Mouse (Mus musculus) hindbrain, embryonic 12.5 days (tissue): Measurements from ENCODE around the gene Ffar4. TPM values are rescaled to one million over a fixed set of nuclear protein-coding genes. Genes with fewer than 3 reads are reported as not detected.

Source experiments
- ATAC-seq: fragments of 200-750 bp; cut with Nextera tagmentation; 2 replicates; pipeline ENCODE4 v1.8.0; 2017; ENCODE audit warnings: moderate TSS enrichment; ENCODE audit not compliant: low FRiP score
- H3K27ac ChIP-seq: fragments of 300-500 bp; sonication (generic); 2 replicates; pipeline ENCODE4 v1.5.1; 2016; ENCODE audit warnings: mild to moderate bottlenecking
- H3K27me3 ChIP-seq: fragments of 300-500 bp; sonication (generic); 2 replicates; pipeline ENCODE4 v1.6.1; 2016; ENCODE audit warnings: mild to moderate bottlenecking
- H3K36me3 ChIP-seq: fragments of 300-500 bp; sonication (generic); 2 replicates; pipeline ENCODE4 v1.6.1; 2016; ENCODE audit warnings: mild to moderate bottlenecking
- H3K4me1 ChIP-seq: fragments of 300-500 bp; sonication (generic); 2 replicates; pipeline ENCODE4 v1.6.1; 2016
- H3K4me2 ChIP-seq: fragments of 300-500 bp; sonication (generic); replicated peaks from 2 replicates; pipeline ENCODE4 v1.6.1; 2016; ENCODE audit warnings: mild to moderate bottlenecking
- H3K4me3 ChIP-seq: fragments of 300-500 bp; sonication (generic); 2 replicates; pipeline ENCODE4 v1.5.1; 2016; ENCODE audit warnings: mild to moderate bottlenecking
- H3K9ac ChIP-seq: fragments of 300-500 bp; sonication (generic); 2 replicates; pipeline ENCODE4 v1.6.1; 2016; ENCODE audit warnings: mild to moderate bottlenecking, moderate library complexity
- H3K9me3 ChIP-seq: fragments of 300-500 bp; sonication (generic); replicated peaks from 2 replicates; pipeline ENCODE4 v1.6.1; 2016; ENCODE audit warnings: mild to moderate bottlenecking
- WGBS: fragments of 180-500 bp; shearing (Covaris S2); methylation state at CpG from one replicate; pipeline ENCODE4 v1.1.7; 2016; 5-methylcytosine and 5-hydroxymethylcytosine counted together
- polyA plus RNA-seq: library from polyadenylated mRNA; unstranded; fragments of >200 nt; fragmentation: Nextera tagmentation; extraction: Ambion mirVana; gene quantifications from 2 replicates; pipeline ENCODE4 v1.2.1, GENCODE M21; 2016

Gene Ffar4
- polyA plus RNA-seq, 1 experiment from 2014 or later: not detected

DNA sequence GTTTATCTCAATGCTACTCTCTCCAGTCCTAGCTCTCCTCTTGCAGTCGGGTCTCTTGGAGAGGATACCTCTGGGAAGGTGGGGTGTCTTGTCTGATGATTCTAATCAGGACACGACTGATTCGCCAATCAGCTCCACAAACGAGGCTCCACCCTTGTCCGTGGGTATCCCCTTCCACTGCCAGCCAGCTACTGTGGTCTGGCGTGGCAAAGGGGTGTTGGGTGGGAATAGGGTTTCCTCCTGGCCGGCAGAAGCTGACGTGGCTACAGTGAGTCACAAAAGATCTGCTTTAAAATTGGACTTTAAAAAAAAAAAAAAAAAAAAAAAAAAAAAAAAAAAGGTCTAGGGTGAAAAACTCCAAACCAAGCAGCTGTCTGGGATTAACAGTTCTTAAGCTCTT lies 14.2 kb downstream of the Ffar4 start:
- no peak overlapping the region for H3K9ac ChIP-seq
- H3K4me2 ChIP-seq: no peak overlapping the region
- no peak for ATAC-seq
- H3K27ac ChIP-seq: no peak overlapping the region
- WGBS: 77% methylated on average over 8 of the region's 8 CpGs
- no peaks in the 10 kb centered on the region for H3K9me3 ChIP-seq
- no peak overlapping the region for H3K4me3 ChIP-seq
- H3K4me1 ChIP-seq: no peaks in the 10 kb centered on the region
- no peaks in the 10 kb centered on the region for H3K36me3 ChIP-seq
- H3K27me3 ChIP-seq: no peaks in the 10 kb centered on the region

DNA sequence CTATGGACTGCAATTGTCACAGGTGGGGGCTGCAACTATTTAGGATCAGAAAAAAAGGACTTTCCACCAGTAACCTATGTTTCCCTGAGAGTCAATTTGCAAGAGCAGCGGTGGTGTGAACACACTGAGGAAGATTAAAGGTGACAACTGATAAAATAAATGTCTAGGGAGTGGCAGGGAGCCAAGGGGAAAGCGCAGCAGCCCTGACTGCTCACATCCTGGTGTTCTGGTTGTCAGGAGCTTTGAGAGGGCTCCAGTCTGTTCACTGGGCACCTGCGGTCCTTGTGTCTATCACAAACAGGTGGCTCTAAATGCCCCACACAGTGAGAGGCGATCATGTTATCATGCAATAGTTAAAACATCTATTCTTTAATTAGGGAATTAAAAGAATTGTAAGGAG lies 15.7 kb downstream of the Ffar4 start:
- Histone ChIP-seq H3K4me2 (no peak overlapping the region), H3K4me3 (no peak overlapping the region), H3K9ac (no peak overlapping the region), H3K36me3 (no peaks in the 10 kb centered on the region), H3K9me3 (no peaks in the 10 kb centered on the region), H3K4me1 (no peaks in the 10 kb centered on the region), H3K27ac (no peak overlapping the region), H3K27me3 (no peaks in the 10 kb centered on the region)
- 70% methylated on average over 4 of the region's 4 CpGs for WGBS
- ATAC-seq: no peak

DNA sequence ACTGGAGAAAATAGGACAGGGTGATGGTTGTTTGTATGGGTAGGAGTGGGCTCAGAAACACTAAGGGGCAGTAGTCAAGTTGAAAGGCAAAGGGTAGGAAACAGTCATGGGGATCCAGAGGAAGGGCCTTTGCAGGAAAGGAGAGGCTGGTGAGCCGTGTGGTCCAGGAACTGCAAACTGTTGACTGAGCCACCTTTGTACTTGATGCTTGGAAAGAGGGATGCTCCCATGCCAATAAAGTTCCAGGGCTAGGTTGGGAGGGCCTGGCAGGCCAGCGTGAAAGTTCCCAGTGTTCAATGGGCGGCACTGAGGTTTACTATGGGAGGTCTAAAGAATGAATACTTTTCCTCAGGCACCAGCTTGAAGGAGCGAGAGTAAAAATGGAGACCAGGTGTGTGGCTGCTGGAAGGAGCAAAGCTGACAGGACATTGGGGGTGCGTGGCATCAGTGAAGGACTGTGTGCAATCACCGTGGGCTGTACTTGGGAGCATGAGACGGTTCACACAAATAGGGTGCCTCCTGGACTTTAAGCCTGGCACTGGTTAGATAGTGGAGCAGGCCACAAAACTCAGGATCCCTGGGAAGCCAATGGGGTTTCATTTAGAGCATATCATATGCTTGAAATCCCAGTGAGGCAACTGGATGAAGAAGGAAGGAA lies 18.1 kb downstream of the Ffar4 start:
- no peaks in the 10 kb centered on the region for H3K27me3 ChIP-seq
- ATAC-seq: no peak
- 94% methylated on average over 7 of the region's 7 CpGs for WGBS
- no peak overlapping the region for H3K9ac ChIP-seq
- H3K4me3 ChIP-seq: no peak overlapping the region
- no peaks in the 10 kb centered on the region for H3K4me1 ChIP-seq
- no peak overlapping the region for H3K4me2 ChIP-seq
- no peak overlapping the region for H3K27ac ChIP-seq
- no peaks in the 10 kb centered on the region for H3K9me3 ChIP-seq
- H3K36me3 ChIP-seq: no peaks in the 10 kb centered on the region

DNA sequence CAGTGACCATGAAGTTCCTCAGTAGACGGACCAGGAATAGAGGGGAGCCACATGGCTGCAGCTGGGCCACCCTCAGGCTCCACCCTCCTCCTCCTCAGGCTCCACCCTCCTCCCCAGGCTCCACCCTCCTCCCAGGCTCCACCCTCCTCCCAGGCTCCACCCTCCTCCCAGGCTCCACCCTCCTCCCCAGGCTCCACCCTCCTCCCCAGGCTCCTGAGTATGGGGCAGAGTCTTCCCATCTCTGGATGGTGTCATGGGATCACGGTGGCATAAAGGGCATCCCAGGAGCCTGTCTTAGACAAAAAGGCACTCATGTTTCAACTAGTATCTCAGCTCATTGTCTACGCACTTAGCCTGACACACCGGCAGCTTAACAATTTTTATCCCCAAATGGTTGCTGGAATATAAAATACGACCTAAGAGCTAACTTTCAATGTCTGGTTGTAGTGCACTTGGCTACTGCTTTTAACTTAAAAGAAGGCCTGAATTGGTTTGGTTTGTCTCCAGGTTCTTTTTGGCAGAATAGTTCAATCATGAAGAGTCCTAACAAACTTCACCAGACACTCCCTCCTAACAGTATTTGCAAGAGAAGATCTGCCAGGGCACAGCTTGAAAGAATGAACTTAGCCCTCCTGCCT lies 23.4 kb downstream of the Ffar4 start:
- ATAC-seq: no peak
- no peaks in the 10 kb centered on the region for H3K9me3 ChIP-seq
- 91% methylated on average over 5 of the region's 5 CpGs for WGBS
- H3K27me3 ChIP-seq: peaks cover 26% of the 10 kb centered on the region
- 0 out of 2 replicates have a peak, but pooled peaks cover 3% of the 10 kb centered on the region for H3K4me1 ChIP-seq
- no peak overlapping the region for H3K4me2 ChIP-seq
- H3K9ac ChIP-seq: no peak overlapping the region
- no peaks in the 10 kb centered on the region for H3K36me3 ChIP-seq
- H3K4me3 ChIP-seq: no peak overlapping the region
- H3K27ac ChIP-seq: no peak overlapping the region

GRCm38 (mm10) chr19:38123921-38124320 lies 27.1 kb downstream of the Ffar4 start:
- H3K27ac ChIP-seq: no peak overlapping the region
- WGBS: 29% methylated on average over 9 of the region's 9 CpGs
- no peak for ATAC-seq

DNA sequence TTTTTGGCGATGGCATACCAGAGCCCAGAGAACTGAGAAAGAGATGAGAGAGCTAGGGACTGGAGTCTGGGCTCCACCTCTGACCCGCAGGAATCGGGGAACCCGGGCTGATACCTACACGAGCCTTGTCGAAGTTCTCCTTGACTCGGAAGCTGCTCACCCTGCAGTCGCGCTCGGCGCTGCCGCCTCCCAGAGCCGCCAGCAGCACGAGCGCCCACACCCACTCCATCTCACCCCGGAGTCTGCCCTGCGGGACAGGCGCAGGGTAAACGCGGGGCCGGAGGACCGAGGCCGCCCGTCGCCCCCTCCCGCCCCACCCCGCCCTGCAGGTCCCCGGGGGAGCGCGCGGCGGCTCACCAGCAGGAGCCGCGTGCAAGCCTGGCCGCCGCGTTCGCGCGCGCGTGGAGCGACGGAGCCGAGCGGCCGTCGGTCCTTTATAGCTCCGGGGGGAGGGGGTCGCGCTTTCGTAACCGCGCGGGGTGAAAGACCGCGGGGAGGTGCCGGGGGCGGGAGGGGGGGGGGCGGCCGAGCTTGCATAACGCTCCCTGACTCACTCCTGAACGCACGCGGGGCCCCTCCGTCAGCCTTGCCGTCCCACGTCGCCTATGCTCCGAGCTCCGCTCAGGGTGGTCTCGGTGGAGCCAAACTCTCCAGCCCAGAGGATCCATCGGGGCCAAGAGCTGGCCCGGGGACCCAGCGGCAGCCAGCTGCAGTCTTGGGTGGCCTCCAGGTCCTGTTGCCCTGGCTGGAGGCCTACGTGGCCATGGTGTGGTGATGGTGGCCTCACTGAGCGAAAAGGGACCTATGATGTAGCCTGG lies 27.7 kb downstream of the Ffar4 start:
- peak overlapping the region; percentile 65 for H3K9ac ChIP-seq
- WGBS: 2% methylated on average over 57 of the region's 77 CpGs
- H3K27ac ChIP-seq: no peak overlapping the region
- H3K36me3 ChIP-seq: no peaks in the 10 kb centered on the region
- H3K9me3 ChIP-seq: no peaks in the 10 kb centered on the region
- H3K4me3 ChIP-seq: peak overlapping the region; percentile 63
- 0 out of 2 replicates have a peak, but pooled peaks cover 3% of the 10 kb centered on the region for H3K4me1 ChIP-seq
- H3K27me3 ChIP-seq: peaks cover 30% of the 10 kb centered on the region
- ATAC-seq: peak; percentile 69
- peak overlapping the region; percentile 95 for H3K4me2 ChIP-seq

More at GRCm38 (mm10) chr19:38123921-38124320, 27.1 kb downstream of the Ffar4 start:
- Histone ChIP-seq H3K9me3 (no peaks in the 10 kb centered on the region), H3K4me3 (peak overlapping the region; percentile 63), H3K4me1 (0 out of 2 replicates have a peak, but pooled peaks cover 3% of the 10 kb centered on the region), H3K36me3 (no peaks in the 10 kb centered on the region), H3K9ac (0 out of 2 replicates have a peak overlapping the region, but pooled peaks have one; percentile 65), H3K27me3 (peaks cover 30% of the 10 kb centered on the region), H3K4me2 (peak overlapping the region; percentile 95)

- Histone ChIP-seq H3K27ac (no peak within 1 kb of the TSS), H3K4me3 (peak within 1 kb of the TSS; percentile 63), H3K4me1 (0 out of 2 replicates have a peak, but pooled peaks cover 3% of the 10 kb centered on the region), H3K36me3 (no peaks in the 10 kb centered on the region), H3K27me3 (peaks cover 30% of the 10 kb centered on the region), H3K9ac (peak within 1 kb of the TSS; percentile 65), H3K4me2 (peak within 1 kb of the TSS; percentile 95), H3K9me3 (no peaks in the 10 kb centered on the region)
- 69% methylated on average over 6 of the region's 6 CpGs for WGBS
- ATAC-seq: no peak
These were observed 28.3 kb downstream of the Ffar4 start, which contains the start of gene Rbp4 for GRCm38 (mm10) chr19:38125219-38125610. Gene Rbp4, minus strand, starts transcription at chr19:38125281.

- ATAC-seq: no peak
- H3K27me3 ChIP-seq: peaks cover 30% of the 10 kb centered on the region
- H3K9me3 ChIP-seq: no peaks in the 10 kb centered on the region
- no peak overlapping the region for H3K27ac ChIP-seq
- H3K4me3 ChIP-seq: no peak overlapping the region
- no peak overlapping the region for H3K9ac ChIP-seq
- no peaks in the 10 kb centered on the region for H3K36me3 ChIP-seq
- WGBS: 73% methylated on average over 8 of the region's 8 CpGs
- no peak overlapping the region for H3K4me2 ChIP-seq
- H3K4me1 ChIP-seq: 0 out of 2 replicates have a peak, but pooled peaks cover 3% of the 10 kb centered on the region
These were observed 29.8 kb downstream of the Ffar4 start for GRCm38 (mm10) chr19:38126656-38127055.

GRCm38 (mm10) chr19:38132481-38132880 lies 35.6 kb downstream of the Ffar4 start, which contains the start of gene Pde6c:
Gene Pde6c, plus strand, starts transcription at chr19:38132781.
- Histone ChIP-seq H3K27ac (no peak within 1 kb of the TSS), H3K4me2 (no peak within 1 kb of the TSS), H3K4me1 (no peaks in the 10 kb centered on the region), H3K4me3 (no peak within 1 kb of the TSS), H3K9me3 (no peaks in the 10 kb centered on the region), H3K27me3 (no peaks in the 10 kb centered on the region), H3K36me3 (no peaks in the 10 kb centered on the region), H3K9ac (no peak within 1 kb of the TSS)
- WGBS: 84% methylated on average over 6 of the region's 6 CpGs
- no peak for ATAC-seq

DNA sequence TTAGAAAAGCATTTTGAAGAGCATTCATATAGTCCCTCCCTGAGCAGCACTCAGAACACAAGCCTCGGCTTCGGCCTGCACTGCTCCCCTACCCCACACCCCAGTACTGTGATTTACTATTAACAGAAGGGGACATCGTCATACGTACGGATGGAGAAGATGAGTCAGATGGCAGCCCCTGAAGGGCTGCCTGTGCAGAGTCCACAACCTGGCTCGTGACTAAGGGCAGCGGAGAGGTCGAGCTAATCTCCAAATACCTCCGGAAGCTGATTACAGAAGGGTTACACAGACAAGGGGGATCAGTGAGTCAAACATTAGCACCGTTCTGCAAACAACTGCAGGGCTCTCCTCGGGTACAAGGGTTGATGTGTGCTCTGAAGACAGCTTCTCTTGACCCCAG lies 37.1 kb downstream of the Ffar4 start:
- Histone ChIP-seq H3K4me3 (no peak overlapping the region), H3K36me3 (no peaks in the 10 kb centered on the region), H3K27ac (no peak overlapping the region), H3K9me3 (no peaks in the 10 kb centered on the region), H3K4me1 (no peaks in the 10 kb centered on the region), H3K4me2 (no peak overlapping the region), H3K9ac (no peak overlapping the region), H3K27me3 (no peaks in the 10 kb centered on the region)
- ATAC-seq: no peak
- WGBS: 83% methylated on average over 11 of the region's 11 CpGs

GRCm38 (mm10) chr19:38134806-38135205 lies 37.9 kb downstream of the Ffar4 start:
- Histone ChIP-seq H3K9ac (no peak overlapping the region), H3K36me3 (no peaks in the 10 kb centered on the region), H3K4me3 (no peak overlapping the region), H3K4me1 (no peaks in the 10 kb centered on the region), H3K27ac (no peak overlapping the region), H3K4me2 (no peak overlapping the region), H3K9me3 (no peaks in the 10 kb centered on the region), H3K27me3 (no peaks in the 10 kb centered on the region)
- 86% methylated on average over 6 of the region's 6 CpGs for WGBS
- ATAC-seq: no peak

GRCm38 (mm10) chr19:38143540-38144271 lies 46.8 kb downstream of the Ffar4 start:
- Histone ChIP-seq H3K4me3 (no peak overlapping the region), H3K27me3 (no peaks in the 10 kb centered on the region), H3K9me3 (no peaks in the 10 kb centered on the region), H3K4me2 (no peak overlapping the region), H3K27ac (no peak overlapping the region), H3K9ac (no peak overlapping the region), H3K36me3 (no peaks in the 10 kb centered on the region), H3K4me1 (no peaks in the 10 kb centered on the region)
- ATAC-seq: no peak
- 76% methylated on average over 4 of the region's 4 CpGs for WGBS
